Mouse (Mus musculus): Measurements from ENCODE around the gene Hyal3.

The Hyal3 gene

GRCm38 (mm10) chr9:107634406-107635278 is 54.0 kb downstream of the Hyal3 start:
- DNase-seq (ENCODE audit: low read depth): peak; percentile 56

GRCm38 (mm10) chr9:107635279-107636028 is 54.8 kb downstream of the Hyal3 start, which contains the start of gene Gnai2:
Gnai2 (minus strand) TSS chr9:107635367.
- DNase-seq (ENCODE audit: low read depth): peak; percentile 98

Data from induced T-regulatory cell, adult 2 months (primary cell).